Mouse (Mus musculus) lung, embryonic 16.5 days (tissue): Measurements from ENCODE around the gene Btnl9. TPM values are rescaled to one million over a fixed set of nuclear protein-coding genes. Genes with fewer than 3 reads are reported as not detected.

ENCODE experiments used
- ATAC-seq: fragments of 200-750 bp; cut with Nextera tagmentation; 2 replicates; pipeline ENCODE4 v1.8.0; 2017; ENCODE audit warnings: low read depth, mild to moderate bottlenecking, moderate library complexity
- H3K27ac ChIP-seq: fragments of 300-500 bp; sonication (generic); 2 replicates; pipeline ENCODE4 v1.5.1; 2014; ENCODE audit warnings: mild to moderate bottlenecking, control low read depth, low read length
- H3K27me3 ChIP-seq: fragments of 300-500 bp; sonication (generic); 2 replicates; pipeline ENCODE4 v1.6.1; 2014; ENCODE audit warnings: low read depth, low read length, mixed read lengths; ENCODE audit not compliant: control insufficient read depth, insufficient read depth
- H3K36me3 ChIP-seq: fragments of 300-500 bp; sonication (generic); 2 replicates; pipeline ENCODE4 v1.6.1; 2014; ENCODE audit warnings: low read length; ENCODE audit not compliant: control insufficient read depth, insufficient read depth
- H3K4me1 ChIP-seq: fragments of 300-500 bp; sonication (generic); replicated peaks from 2 replicates; pipeline ENCODE4 v1.6.1; 2014; ENCODE audit warnings: low read length, mixed read lengths; ENCODE audit not compliant: control insufficient read depth, insufficient read depth
- H3K4me2 ChIP-seq: fragments of 300-500 bp; sonication (generic); 2 replicates; pipeline ENCODE4 v1.6.1; 2014; ENCODE audit warnings: low read depth, low read length, control low read depth
- H3K4me3 ChIP-seq: fragments of 300-500 bp; sonication (generic); 2 replicates; pipeline ENCODE4 v1.5.1; 2014; ENCODE audit warnings: mild to moderate bottlenecking, low read length, control low read depth
- H3K9ac ChIP-seq: fragments of 300-500 bp; sonication (generic); 2 replicates; pipeline ENCODE4 v1.6.1; 2014; ENCODE audit warnings: low read length, control low read depth
- H3K9me3 ChIP-seq: fragments of 300-500 bp; sonication (generic); 2 replicates; pipeline ENCODE4 v1.6.1; 2016; ENCODE audit warnings: low read length; ENCODE audit not compliant: control insufficient read depth
- WGBS: fragments of 180-500 bp; shearing (Covaris S2); extraction: QIAGEN DNeasy Blood & Tissue Kit; methylation state at CpG from one replicate; pipeline ENCODE4 v1.1.7; 2014; 5-methylcytosine and 5-hydroxymethylcytosine counted together
- polyA plus RNA-seq: library from polyadenylated mRNA; unstranded; fragments of >200 nt; fragmentation: Nextera tagmentation; extraction: Ambion mirVana; gene quantifications from 2 replicates; pipeline ENCODE4 v1.2.1, GENCODE M21; 2015

The Btnl9 gene
- 0.73 and 0.84 TPM in 2 replicates for polyA plus RNA-seq

DNA sequence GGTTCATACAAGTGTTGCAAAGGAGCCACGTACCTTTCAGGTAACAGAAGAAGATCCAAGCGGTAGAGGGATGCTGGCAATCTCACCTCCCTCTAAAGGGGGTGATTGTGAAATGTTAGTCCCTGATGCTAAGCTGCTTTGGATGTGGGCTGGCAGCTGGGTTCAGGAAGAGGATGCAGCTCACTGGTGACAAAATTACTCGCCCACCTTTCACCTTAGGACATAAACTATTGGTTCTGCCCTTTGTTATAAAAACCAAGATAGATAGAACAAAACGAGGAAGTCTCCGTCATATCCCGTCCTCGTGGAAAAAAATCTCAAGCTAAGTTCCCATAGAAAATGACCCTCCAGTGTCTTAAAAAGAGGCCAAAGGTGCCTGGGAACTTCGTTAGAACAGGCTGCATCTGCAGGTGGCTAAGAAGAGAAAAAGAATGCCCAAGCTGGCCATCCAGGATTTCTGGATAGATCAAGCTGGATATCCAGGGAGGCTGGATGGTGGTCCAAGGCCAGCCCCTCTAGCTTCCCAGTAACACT is at the start of gene Btnl9:
Gene Btnl9, minus strand, starts transcription at position 205 of the 534 bp plus-strand sequence.
- no peaks in the 10 kb centered on the region for H3K36me3 ChIP-seq
- no peak for ATAC-seq
- H3K27ac ChIP-seq, result no peak within 1 kb of the TSS
- H3K9me3 ChIP-seq, result no peaks in the 10 kb centered on the region
- H3K4me3 ChIP-seq, result no peak within 1 kb of the TSS
- H3K4me2 ChIP-seq, result no peak within 1 kb of the TSS
- no peaks in the 10 kb centered on the region for H3K27me3 ChIP-seq
- H3K9ac ChIP-seq, result no peak within 1 kb of the TSS
- no peaks in the 10 kb centered on the region; the same call in 1 of the 2 replicates for H3K4me1 ChIP-seq
- 57% methylated on average over 8 of the region's 8 CpGs for WGBS

DNA sequence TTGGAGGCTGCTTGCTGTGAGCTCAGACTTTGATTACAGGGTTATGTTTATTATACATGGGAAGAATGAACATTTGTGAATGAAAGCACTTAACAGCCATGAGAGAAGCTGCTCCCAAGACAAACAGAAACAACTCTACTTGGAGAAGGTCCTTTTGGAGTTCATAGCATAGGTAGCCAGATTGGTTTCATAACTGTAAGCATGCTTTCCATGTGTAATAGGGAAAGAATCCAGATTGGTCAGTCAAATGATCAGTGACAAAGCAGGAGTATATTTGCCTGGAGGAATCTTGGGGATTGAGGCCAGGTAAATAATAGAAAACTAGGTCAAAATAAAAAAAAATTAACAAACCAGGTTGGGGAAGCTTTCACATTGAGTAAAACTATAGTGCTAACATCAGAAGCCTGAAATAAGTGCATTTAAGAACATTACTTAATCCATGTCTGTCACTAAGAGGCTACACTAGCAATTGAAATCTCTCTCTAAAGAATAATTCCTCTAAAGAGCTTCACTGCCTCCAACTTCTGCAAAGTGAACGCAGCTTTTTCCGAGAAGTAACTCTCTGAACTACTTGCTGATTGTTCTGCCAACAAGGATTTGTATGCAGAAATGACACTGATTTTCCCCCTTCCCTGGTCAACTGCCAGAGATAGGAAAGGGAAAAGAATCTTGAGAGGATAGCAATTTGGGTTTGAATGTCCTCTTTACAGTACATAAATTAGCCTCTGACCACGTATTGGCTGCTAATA is 48.7 kb upstream of the Btnl9 start:
- Histone ChIP-seq H3K4me3 (no peak overlapping the region), H3K27me3 (no peaks in the 10 kb centered on the region), H3K27ac (no peak overlapping the region), H3K4me2 (no peak overlapping the region), H3K36me3 (no peaks in the 10 kb centered on the region), H3K9ac (no peak overlapping the region), H3K4me1 (peaks cover 2% of the 10 kb centered on the region; the same call in 1 of the 2 replicates), H3K9me3 (no peaks in the 10 kb centered on the region)
- ATAC-seq, result no peak
- WGBS, result 55% methylated on average over 3 of the region's 3 CpGs

DNA sequence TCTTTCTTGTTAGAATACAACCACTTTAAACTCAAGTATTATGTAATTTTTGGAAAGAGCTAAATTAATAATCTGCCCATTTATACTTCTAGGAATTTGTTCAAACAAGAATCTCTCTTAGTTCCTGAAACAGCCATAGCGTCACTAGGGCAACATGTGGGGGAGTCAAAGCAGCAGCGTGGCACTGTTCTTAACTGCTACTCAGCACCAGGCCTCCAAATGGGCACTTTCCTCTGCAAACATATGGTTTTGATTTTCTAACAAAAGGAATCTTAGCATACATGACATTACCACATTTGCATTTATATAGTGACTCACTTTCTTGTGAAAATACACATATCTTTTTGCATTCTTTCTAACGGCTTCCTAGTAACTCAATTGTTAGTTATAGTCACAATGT is 45.8 kb upstream of the Btnl9 start:
- Histone ChIP-seq H3K9ac (no peak overlapping the region), H3K4me3 (no peak overlapping the region), H3K9me3 (no peaks in the 10 kb centered on the region), H3K27me3 (no peaks in the 10 kb centered on the region), H3K4me1 (peaks cover 2% of the 10 kb centered on the region; the same call in 1 of the 2 replicates), H3K4me2 (no peak overlapping the region), H3K27ac (no peak overlapping the region), H3K36me3 (no peaks in the 10 kb centered on the region)
- no peak for ATAC-seq
- 63% methylated on average over 3 of the region's 3 CpGs for WGBS

DNA sequence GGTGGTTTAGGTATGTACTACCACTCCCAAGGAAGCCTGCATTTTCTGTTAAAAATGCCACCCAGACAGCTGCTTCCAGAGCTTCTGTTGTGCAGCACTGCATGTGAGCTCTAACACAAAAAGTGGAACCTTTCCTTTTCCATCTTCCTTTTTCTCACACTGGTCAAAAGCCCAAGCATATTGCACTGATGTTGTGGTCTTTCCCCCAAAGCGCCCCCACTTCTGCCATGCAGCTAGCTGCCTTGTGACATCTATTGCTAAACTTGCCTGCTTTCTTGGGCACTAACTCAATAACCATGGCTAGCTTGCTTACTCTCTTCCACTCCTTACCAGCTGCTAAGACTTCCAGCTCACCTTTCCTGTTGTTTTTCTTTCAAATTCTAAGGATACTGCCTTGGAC is 37.5 kb upstream of the Btnl9 start:
- Histone ChIP-seq H3K4me3 (no peak overlapping the region), H3K4me2 (no peak overlapping the region), H3K36me3 (0 out of 2 replicates have a peak, but pooled peaks cover 3% of the 10 kb centered on the region), H3K27me3 (no peaks in the 10 kb centered on the region), H3K4me1 (no peaks in the 10 kb centered on the region), H3K9ac (no peak overlapping the region), H3K9me3 (no peaks in the 10 kb centered on the region), H3K27ac (no peak overlapping the region)
- ATAC-seq, result no peak
- WGBS, result 78% methylated on average over 1 of the region's 1 CpGs

DNA sequence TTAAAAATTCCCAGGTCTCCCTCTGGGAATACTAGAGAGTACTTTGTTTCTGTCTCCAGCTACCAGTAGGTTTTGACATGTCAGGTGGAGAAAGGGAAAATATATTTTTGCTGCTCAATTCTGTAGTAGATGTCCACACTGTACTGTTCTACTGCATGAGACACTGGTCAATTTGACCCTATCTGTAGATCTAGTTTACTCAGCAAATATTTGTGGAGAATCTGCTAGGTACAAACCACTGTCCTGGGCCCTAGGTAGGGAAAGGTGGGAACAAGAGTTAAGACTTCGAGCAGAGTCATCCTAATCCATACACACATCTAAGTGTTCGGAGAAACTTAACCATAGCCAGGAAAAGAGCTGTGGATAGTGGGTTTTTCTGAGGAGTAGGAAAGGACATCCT is 32.3 kb upstream of the Btnl9 start:
- Histone ChIP-seq H3K4me2 (no peak overlapping the region), H3K9me3 (no peaks in the 10 kb centered on the region), H3K4me3 (no peak overlapping the region), H3K4me1 (no peaks in the 10 kb centered on the region), H3K36me3 (peaks cover 29% of the 10 kb centered on the region), H3K9ac (no peak overlapping the region), H3K27ac (no peak overlapping the region), H3K27me3 (no peaks in the 10 kb centered on the region)
- WGBS, result 89% methylated on average over 2 of the region's 2 CpGs
- ATAC-seq, result no peak

DNA sequence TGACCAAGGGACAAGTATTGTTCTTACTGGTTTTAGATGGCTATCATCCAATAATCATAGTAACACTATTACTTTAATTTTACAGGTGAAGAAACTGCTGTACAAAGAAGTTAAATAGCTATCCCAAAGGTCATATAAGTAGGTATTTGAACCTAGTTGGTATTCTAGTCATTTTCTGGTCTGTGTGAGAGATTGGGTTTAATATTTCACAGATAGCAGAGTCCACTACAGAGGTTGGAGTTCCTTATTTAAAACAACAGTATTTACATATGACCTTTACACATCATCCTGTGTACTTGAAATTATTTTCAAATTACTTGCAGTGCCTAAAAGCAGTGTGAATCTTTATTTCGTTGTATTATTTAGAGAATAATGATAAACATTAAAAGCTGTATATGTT is 26.5 kb upstream of the Btnl9 start:
- no peak overlapping the region for H3K9ac ChIP-seq
- ATAC-seq, result no peak
- no peaks in the 10 kb centered on the region for H3K27me3 ChIP-seq
- WGBS, result 95% methylated on average over 1 of the region's 1 CpGs
- no peak overlapping the region for H3K4me2 ChIP-seq
- H3K4me1 ChIP-seq, result no peaks in the 10 kb centered on the region
- H3K36me3 ChIP-seq, result peaks cover 28% of the 10 kb centered on the region
- no peak overlapping the region for H3K4me3 ChIP-seq
- no peak overlapping the region for H3K27ac ChIP-seq
- no peaks in the 10 kb centered on the region for H3K9me3 ChIP-seq

DNA sequence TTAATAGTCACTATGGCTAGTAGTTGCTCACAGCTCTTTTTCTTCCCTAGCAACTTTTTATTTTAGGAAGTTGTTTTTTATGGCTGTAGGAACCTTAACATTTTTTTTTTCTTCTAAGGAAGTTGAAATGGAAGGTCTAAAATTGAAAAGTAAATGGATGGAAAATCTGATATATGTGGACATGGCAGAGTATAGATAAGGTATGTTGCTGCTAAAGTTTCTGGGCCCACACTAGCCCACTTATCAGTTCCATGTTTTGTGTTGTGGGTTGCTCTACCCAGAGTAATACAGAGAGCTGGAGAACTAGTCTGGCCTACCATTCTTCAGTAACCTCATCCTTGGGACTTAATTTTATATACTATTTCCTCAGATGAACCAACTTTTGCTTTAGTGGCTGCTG is 25.6 kb upstream of the Btnl9 start:
- Histone ChIP-seq H3K4me1 (no peaks in the 10 kb centered on the region), H3K36me3 (peaks cover 28% of the 10 kb centered on the region), H3K27ac (no peak overlapping the region), H3K9me3 (no peaks in the 10 kb centered on the region), H3K4me3 (no peak overlapping the region), H3K9ac (no peak overlapping the region), H3K4me2 (no peak overlapping the region), H3K27me3 (no peaks in the 10 kb centered on the region)
- no peak for ATAC-seq

DNA sequence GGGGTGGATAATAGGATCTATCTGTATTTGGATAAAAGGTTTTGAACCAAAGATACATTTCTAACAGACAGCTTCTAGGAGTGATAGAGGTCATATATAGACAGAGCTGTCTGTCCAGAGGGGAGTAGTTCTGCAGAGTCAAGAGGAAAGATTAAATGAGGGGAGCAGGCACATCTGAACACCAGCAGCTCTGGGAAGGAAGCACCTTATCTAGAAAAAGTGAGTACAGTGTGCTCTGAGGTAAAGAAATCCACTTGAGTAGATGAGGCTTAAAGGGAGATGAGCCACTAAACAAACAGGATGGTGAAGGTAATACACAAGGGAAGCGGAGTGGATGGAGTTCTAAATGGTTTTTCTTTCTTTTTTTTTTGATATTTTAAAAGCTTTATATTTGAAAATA is 20.5 kb upstream of the Btnl9 start:
- Histone ChIP-seq H3K27me3 (no peaks in the 10 kb centered on the region), H3K9ac (no peak overlapping the region), H3K9me3 (no peaks in the 10 kb centered on the region), H3K36me3 (peaks cover 2% of the 10 kb centered on the region; the same call in 1 of the 2 replicates), H3K27ac (no peak overlapping the region), H3K4me3 (no peak overlapping the region), H3K4me2 (no peak overlapping the region), H3K4me1 (peaks cover 11% of the 10 kb centered on the region)
- ATAC-seq, result no peak
- 81% methylated on average over 1 of the region's 1 CpGs for WGBS

DNA sequence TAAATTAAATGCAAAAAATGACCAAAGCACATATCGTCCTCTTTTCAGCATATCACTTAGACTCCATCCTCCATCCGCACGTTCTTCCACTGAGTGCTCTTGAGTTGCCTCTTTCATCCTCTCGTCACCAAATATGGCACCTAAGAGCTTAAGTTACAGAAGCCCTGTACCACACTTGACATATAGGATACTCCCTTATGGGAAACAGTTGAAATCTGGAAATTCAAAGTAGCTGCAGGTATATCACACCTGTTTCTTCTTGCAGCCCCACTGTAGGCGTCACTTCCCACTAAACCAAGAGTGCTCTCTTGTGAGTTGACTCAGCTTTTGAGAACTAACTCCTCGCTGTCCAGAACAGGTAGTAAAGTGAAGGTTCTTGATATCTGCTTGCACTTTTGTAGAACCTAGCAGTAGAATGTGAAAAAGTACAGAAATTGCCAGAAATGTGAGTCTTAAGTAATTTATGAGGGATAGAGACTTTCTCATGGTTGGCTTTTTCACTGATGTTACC is 18.2 kb upstream of the Btnl9 start:
- peaks cover 2% of the 10 kb centered on the region; the same call in 1 of the 2 replicates for H3K36me3 ChIP-seq
- peaks cover 17% of the 10 kb centered on the region for H3K4me1 ChIP-seq
- no peak overlapping the region for H3K4me3 ChIP-seq
- no peak overlapping the region for H3K9ac ChIP-seq
- H3K9me3 ChIP-seq, result no peaks in the 10 kb centered on the region
- ATAC-seq, result no peak
- 49% methylated on average over 6 of the region's 6 CpGs for WGBS
- H3K4me2 ChIP-seq, result peak overlapping the region; percentile 76
- H3K27me3 ChIP-seq, result no peaks in the 10 kb centered on the region
- H3K27ac ChIP-seq, result no peak overlapping the region
